Mouse (Mus musculus) spleen, adult 2 months (tissue): ENCODE measurements at regions not wholly inside any gene's neighbourhood (a gene's known extent, or its start where the extent isn't known, plus 50 kb on each side); places are given as distances from the start of the nearest gene placed in this dataset.

Source experiments
- DNase-seq, 2 experiments: peaks; one replicate each; pipeline versions ENCODE4 v3.0.0 to v3.0.0-alpha.2; 2012 to 2021; ENCODE audit warnings: low spot score in 2 of 2, low read depth in 1 of 2
- H3K27ac ChIP-seq: fragments of 200-500 bp; 2 replicates; pipeline ENCODE4 v1.5.1; 2012; ENCODE audit warnings: low read length, inconsistent platforms; ENCODE audit not compliant: insufficient read depth
- H3K27me3 ChIP-seq: fragments of 200-500 bp; 2 replicates; pipeline ENCODE4 v1.6.1; 2012; ENCODE audit warnings: mild to moderate bottlenecking, moderate library complexity, low read length, inconsistent platforms; ENCODE audit not compliant: control insufficient read depth, insufficient read depth
- H3K36me3 ChIP-seq: fragments of 200-500 bp; 2 replicates; pipeline ENCODE4 v1.6.1; 2012; ENCODE audit warnings: mild to moderate bottlenecking, low read length, inconsistent platforms; ENCODE audit not compliant: control insufficient read depth, insufficient read depth
- H3K4me1 ChIP-seq: fragments of 200-500 bp; 2 replicates; pipeline ENCODE4 v1.6.1; 2011; ENCODE audit warnings: inconsistent platforms; ENCODE audit not compliant: control insufficient read depth, insufficient read depth, insufficient read length
- H3K4me3 ChIP-seq: fragments of 200-500 bp; 2 replicates; pipeline ENCODE4 v1.5.1; 2011; ENCODE audit warnings: mild to moderate bottlenecking, inconsistent platforms; ENCODE audit not compliant: insufficient read depth, insufficient read length; ENCODE audit errors: extremely low read depth
- CTCF ChIP-seq: fragments of 200-500 bp; IDR thresholded peaks from 2 replicates; pipeline ENCODE4 v1.5.1; 2011; ENCODE audit warnings: mild to moderate bottlenecking, inconsistent platforms; ENCODE audit not compliant: insufficient read depth, insufficient read length, insufficient replicate concordance; ENCODE audit errors: extremely low read depth
- POLR2A ChIP-seq: fragments of 200-500 bp; IDR thresholded peaks from 2 replicates; pipeline ENCODE4 v1.6.1; 2011; ENCODE audit warnings: low read depth, low read length, inconsistent platforms
- WGBS: fragments of 180-500 bp; shearing (Covaris S2); methylation state at CpG from one replicate; pipeline ENCODE4 v1.1.7; 2018; 5-methylcytosine and 5-hydroxymethylcytosine counted together

- no peak for TF ChIP-seq POLR2A
- no peaks in the 10 kb centered on the region for H3K36me3 ChIP-seq
- no peak overlapping the region for H3K4me3 ChIP-seq
- H3K4me1 ChIP-seq, result peaks cover 4% of the 10 kb centered on the region; the same call in 1 of the 2 replicates
- 81% methylated on average over 4 of the region's 4 CpGs for whole genome bisulfite sequencing
- DNase-seq, result no peak
- no peak overlapping the region for H3K27ac ChIP-seq
- H3K27me3 ChIP-seq, result no peaks in the 10 kb centered on the region
These were observed 219.9 kb downstream of the Cog6 start for GRCm38 (mm10) chr3:52797164-52797563.

GRCm38 (mm10) chr3:52794218-52794617, 222.8 kb downstream of the Cog6 start:
- H3K27ac ChIP-seq, result no peak overlapping the region
- H3K4me3 ChIP-seq, result no peak overlapping the region
- 85% methylated on average over 3 of the region's 3 CpGs for WGBS
- no peaks in the 10 kb centered on the region for H3K27me3 ChIP-seq
- H3K4me1 ChIP-seq, result peaks cover 9% of the 10 kb centered on the region; the same call in 1 of the 2 replicates
- TF ChIP-seq POLR2A, result no peak
- TF ChIP-seq CTCF, result no peak
- DNase-seq, result no peak
- H3K36me3 ChIP-seq, result no peaks in the 10 kb centered on the region

GRCm38 (mm10) chr3:52792801-52793200, 224.2 kb downstream of the Cog6 start:
- TF ChIP-seq POLR2A, result no peak
- no peak for TF ChIP-seq CTCF
- no peak for DNase-seq
- 93% methylated on average over 3 of the region's 3 CpGs for WGBS

GRCm38 (mm10) chr3:52792121-52792520, 224.9 kb downstream of the Cog6 start:
- TF ChIP-seq CTCF (no peak), POLR2A (no peak)

More at GRCm38 (mm10) chr3:52792801-52793200, 224.2 kb downstream of the Cog6 start:
- Histone ChIP-seq H3K4me1 (peaks cover 7% of the 10 kb centered on the region; the same call in 1 of the 2 replicates), H3K36me3 (no peaks in the 10 kb centered on the region), H3K27me3 (no peaks in the 10 kb centered on the region), H3K4me3 (no peak overlapping the region), H3K27ac (no peak overlapping the region)

GRCm38 (mm10) chr3:52790942-52791341, 226.1 kb downstream of the Cog6 start:
- no peaks in the 10 kb centered on the region for H3K36me3 ChIP-seq
- no peak for DNase-seq
- peaks cover 5% of the 10 kb centered on the region; the same call in 1 of the 2 replicates for H3K4me1 ChIP-seq
- 48% methylated on average over 2 of the region's 2 CpGs for WGBS
- no peak overlapping the region for H3K4me3 ChIP-seq
- H3K27ac ChIP-seq, result no peak overlapping the region
- no peaks in the 10 kb centered on the region for H3K27me3 ChIP-seq
- no peak for TF ChIP-seq CTCF
- TF ChIP-seq POLR2A, result no peak

More at GRCm38 (mm10) chr3:52792121-52792520, 224.9 kb downstream of the Cog6 start:
- no peaks in the 10 kb centered on the region for H3K27me3 ChIP-seq
- no peak overlapping the region for H3K27ac ChIP-seq
- no peaks in the 10 kb centered on the region for H3K36me3 ChIP-seq
- 72% methylated on average over 5 of the region's 5 CpGs for WGBS
- no peak for DNase-seq
- H3K4me3 ChIP-seq, result no peak overlapping the region
- peaks cover 5% of the 10 kb centered on the region; the same call in 1 of the 2 replicates for H3K4me1 ChIP-seq

GRCm38 (mm10) chr3:52787964-52788760, 228.9 kb downstream of the Cog6 start:
- Histone ChIP-seq H3K27me3 (no peaks in the 10 kb centered on the region), H3K4me1 (peaks cover 5% of the 10 kb centered on the region; the same call in 1 of the 2 replicates), H3K4me3 (no peak overlapping the region), H3K27ac (no peak overlapping the region), H3K36me3 (no peaks in the 10 kb centered on the region)
- TF ChIP-seq POLR2A, result no peak
- no peak for TF ChIP-seq CTCF
- no peak for DNase-seq
- whole genome bisulfite sequencing, result 82% methylated on average over 10 of the region's 10 CpGs

GRCm38 (mm10) chr3:52785595-52785994, 231.4 kb downstream of the Cog6 start:
- H3K27me3 ChIP-seq, result no peaks in the 10 kb centered on the region
- H3K4me1 ChIP-seq, result no peaks in the 10 kb centered on the region
- 67% methylated on average over 1 of the region's 1 CpGs for WGBS
- no peak for TF ChIP-seq POLR2A
- no peak for TF ChIP-seq CTCF
- no peak for DNase-seq
- H3K36me3 ChIP-seq, result no peaks in the 10 kb centered on the region
- no peak overlapping the region for H3K27ac ChIP-seq
- H3K4me3 ChIP-seq, result no peak overlapping the region
